Mouse (Mus musculus) heart, adult 2 months (tissue): ENCODE results near the gene Pon3.

Experiments used
- CTCF ChIP-seq: fragments of 200-600 bp; IDR thresholded peaks from 2 replicates; pipeline ENCODE4 v1.8.1; 2022; ENCODE audit warnings: antibody characterized with exemption, mild to moderate bottlenecking, moderate library complexity
- EP300 ChIP-seq: fragments of 200-500 bp; IDR thresholded peaks from 2 replicates; pipeline ENCODE4 v1.6.1; 2011; ENCODE audit warnings: low read depth, low read length, control low read depth; ENCODE audit not compliant: insufficient read depth
- POLR2A ChIP-seq: fragments of 200-500 bp; IDR thresholded peaks from 2 replicates; pipeline ENCODE4 v1.6.1; 2011; ENCODE audit warnings: mild to moderate bottlenecking, low read depth, low read length, control low read depth; ENCODE audit not compliant: insufficient read depth

DNA sequence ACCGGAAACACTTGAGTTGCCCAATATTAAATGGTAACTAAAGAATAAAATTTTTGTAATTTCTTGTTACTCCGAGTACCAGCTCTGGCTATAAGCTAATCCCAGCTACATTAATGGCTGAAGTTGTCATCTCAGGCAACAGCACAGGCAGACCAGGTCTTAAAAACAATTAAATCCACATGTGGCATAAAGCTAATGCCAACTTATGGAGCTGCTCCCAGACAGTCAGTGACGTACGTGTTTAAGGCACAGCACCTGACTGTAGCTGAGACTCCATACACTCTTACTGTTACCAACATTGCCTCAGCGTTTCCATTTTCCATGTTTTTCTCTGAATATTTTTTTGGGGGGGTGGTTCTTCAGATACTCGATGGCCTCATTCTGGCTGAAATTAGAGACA, 76.9 kb downstream of the Pon3 start:
- TF ChIP-seq EP300, result no peak
- no peak for TF ChIP-seq POLR2A
- no peak for TF ChIP-seq CTCF
